Mouse (Mus musculus) embryonic fibroblast, embryonic 13.5 days (primary cell): Measurements from ENCODE around the gene Plekhh3.

Experiments used
- CTCF ChIP-seq: IDR thresholded peaks from 2 replicates; pipeline ENCODE4 v1.5.1; 2011; ENCODE audit warnings: mild to moderate bottlenecking, control low read depth, low read length, moderate library complexity, borderline replicate concordance; ENCODE audit not compliant: insufficient read depth
- POLR2A ChIP-seq: IDR thresholded peaks from 2 replicates; pipeline ENCODE4 v1.6.1; 2011; ENCODE audit warnings: low read depth, mild to moderate bottlenecking, control low read depth, low read length, moderate library complexity

DNA sequence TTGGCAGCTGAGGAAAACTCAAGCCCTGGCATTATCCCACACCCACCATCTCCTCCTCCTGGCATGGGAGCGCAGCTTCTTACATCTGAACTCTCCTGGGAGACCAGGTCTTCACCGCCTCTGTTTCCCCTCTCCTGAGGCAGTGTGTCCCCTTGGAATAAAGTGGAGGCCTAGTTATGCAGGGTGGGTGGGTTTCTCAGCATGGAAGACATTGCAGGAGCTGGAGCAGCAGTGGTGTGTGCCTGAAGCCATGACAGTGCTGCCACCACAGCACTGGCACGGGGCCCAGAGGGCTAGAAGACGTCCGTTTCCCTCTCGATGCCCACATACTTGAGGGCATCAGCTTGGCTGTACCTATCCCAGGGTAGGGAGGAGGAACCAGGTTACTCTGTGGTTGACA, 21.5 kb upstream of the Plekhh3 start:
- TF ChIP-seq CTCF: no peak
- no peak for TF ChIP-seq POLR2A
